Mouse (Mus musculus) gastrocnemius, adult 2 months (tissue): ENCODE data around the gene Akain1. TPM values are rescaled to one million over a fixed set of nuclear protein-coding genes. Genes with fewer than 3 reads are reported as not detected.
A peak's percentile ranks its signal among the peaks of the same experiment; 100 is the strongest.

Experiments
- DNase-seq: peaks from one replicate; pipeline ENCODE4 v3.0.0; 2022
- H3K27ac ChIP-seq: fragments of 200-600 bp; 2 replicates; pipeline ENCODE4 v1.8.1; 2022; ENCODE audit warnings: mild to moderate bottlenecking
- H3K4me3 ChIP-seq: fragments of 200-600 bp; 2 replicates; pipeline ENCODE4 v1.8.1; 2022; ENCODE audit warnings: mild to moderate bottlenecking, moderate library complexity
- CTCF ChIP-seq: fragments of 200-600 bp; IDR thresholded peaks from 2 replicates; pipeline ENCODE4 v1.8.1; 2022; ENCODE audit warnings: antibody characterized with exemption, mild to moderate bottlenecking, moderate library complexity
- intact Hi-C: fragments of 180-260 bp; cut with DNase I; formaldehyde crosslinking; loops from one replicate; pipeline ENCODE4 v1.15.1; 2025
- total RNA-seq, 2 experiments: library from RNA; stranded (reverse); gene quantifications; 2 replicates each; pipeline ENCODE4 v1.2.3; 2021

Akain1 gene
- total RNA-seq, 2 experiments from 2014 or later: not detected

DNA sequence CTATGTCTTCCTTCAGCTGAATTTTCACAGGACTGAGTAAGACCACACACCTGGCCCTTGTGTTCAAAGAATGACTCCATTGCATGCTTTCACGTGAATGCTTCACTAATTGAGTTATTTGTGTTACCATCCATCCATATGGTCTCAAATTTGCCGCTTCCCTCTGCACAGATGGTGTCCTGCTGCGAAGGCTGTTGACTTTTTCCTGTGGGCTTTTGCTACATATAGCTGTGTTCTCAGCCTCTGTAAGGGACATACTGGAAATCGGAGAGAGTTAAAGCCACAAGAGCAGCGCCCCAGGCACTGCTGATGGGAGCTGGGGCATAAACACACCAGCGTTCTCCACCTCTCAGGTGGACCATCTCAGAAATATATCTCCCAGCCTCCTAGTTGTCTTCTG lies 53.2 kb downstream of the Akain1 start:
- Histone ChIP-seq H3K4me3 (no peak overlapping the region), H3K27ac (no peak overlapping the region)
- intact Hi-C loops: no loop called here
- no peak for DNase-seq
- TF ChIP-seq CTCF: no peak

DNA sequence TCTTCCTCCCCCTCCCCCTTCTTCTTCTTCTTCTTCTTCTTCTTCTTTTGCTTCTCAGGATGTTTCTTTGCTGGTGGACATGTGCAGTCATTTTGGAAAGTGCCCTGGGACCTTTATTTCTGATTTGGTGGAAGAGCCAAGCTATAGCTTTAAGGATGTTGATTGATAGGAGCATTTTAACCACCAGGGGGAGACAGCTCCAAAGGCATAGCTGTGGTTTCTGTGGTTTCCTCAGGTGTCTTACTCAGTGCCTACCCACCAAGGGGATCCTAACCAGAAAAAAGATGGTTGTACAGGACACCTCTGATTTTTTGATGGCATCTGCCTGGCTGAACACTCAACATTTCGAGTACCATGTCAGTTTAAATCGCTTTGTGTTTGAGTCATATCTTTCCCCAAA lies 56.4 kb downstream of the Akain1 start:
- intact Hi-C loops: no loop called here
- Histone ChIP-seq H3K27ac (no peak overlapping the region), H3K4me3 (no peak overlapping the region)
- no peak for DNase-seq
- TF ChIP-seq CTCF: 0 out of 2 replicates have a peak, but pooled peaks have one; percentile 1

DNA sequence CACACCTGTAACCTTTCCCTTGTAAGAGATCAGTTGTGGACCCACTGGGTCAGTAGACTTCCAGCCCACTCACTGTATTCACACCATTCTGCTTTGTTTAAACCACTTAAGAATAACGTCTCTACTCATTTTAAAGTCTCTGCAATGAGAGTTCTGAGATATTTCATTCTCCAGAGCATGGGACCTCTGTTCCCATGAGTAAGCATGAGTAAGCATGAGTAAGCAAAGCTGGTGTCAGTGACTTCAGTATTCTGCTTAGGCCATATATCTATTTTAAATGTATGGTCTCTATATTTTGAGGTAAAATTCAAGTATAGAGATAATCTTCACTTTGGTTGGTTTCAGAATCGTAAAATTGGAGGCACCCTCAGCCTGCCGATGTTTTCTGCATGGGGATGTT lies 57.0 kb downstream of the Akain1 start:
- Histone ChIP-seq H3K27ac (no peak overlapping the region), H3K4me3 (no peak overlapping the region)
- no peak for DNase-seq
- intact Hi-C loops: no loop called here
- TF ChIP-seq CTCF: no peak

DNA sequence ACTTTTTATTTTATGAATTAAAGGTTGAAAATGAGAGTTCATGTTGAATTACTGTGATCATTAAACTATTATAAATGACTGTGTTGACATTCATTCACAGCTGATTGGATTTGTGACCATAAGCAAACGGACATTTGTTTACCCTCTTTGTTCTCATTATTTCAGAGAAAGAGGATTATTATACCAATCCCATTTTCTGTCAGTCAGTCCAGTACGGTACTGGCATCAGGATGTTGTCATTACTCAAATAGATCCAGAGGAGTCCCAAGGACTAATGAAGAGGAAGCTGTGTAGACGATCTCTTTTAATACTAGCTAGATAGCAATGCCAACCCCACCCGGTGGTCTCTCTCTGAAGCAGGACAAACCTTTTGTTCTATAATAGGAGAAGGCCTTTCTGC lies 58.2 kb downstream of the Akain1 start:
- no peak for TF ChIP-seq CTCF
- H3K4me3 ChIP-seq: no peak overlapping the region
- intact Hi-C loops: no loop called here

DNA sequence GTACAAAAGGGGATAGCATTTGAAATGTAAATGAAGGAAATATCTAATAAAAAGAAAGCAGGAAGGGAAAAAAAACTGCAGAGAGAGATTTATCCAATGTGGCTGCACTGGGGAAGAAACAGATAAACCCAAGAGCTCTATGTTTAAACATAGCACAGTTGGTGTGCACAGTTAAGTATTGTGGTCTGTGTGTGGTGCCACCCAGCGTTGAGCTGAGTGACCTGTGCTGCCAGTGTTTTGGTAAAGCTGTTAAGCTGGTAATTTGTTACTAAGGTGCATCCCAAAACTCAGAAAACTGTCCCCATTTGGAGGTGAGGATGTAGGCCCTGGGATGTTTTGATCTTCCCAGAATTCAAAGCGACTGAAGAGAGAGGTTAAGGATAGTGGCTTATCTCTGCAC lies 59.8 kb downstream of the Akain1 start:
- intact Hi-C loops: no loop called here
- Histone ChIP-seq H3K4me3 (no peak overlapping the region), H3K27ac (no peak overlapping the region)
- no peak for DNase-seq
- no peak for TF ChIP-seq CTCF

More for the DNA sequence above, 58.2 kb downstream of the Akain1 start:
- DNase-seq: no peak
- H3K27ac ChIP-seq: no peak overlapping the region

DNA sequence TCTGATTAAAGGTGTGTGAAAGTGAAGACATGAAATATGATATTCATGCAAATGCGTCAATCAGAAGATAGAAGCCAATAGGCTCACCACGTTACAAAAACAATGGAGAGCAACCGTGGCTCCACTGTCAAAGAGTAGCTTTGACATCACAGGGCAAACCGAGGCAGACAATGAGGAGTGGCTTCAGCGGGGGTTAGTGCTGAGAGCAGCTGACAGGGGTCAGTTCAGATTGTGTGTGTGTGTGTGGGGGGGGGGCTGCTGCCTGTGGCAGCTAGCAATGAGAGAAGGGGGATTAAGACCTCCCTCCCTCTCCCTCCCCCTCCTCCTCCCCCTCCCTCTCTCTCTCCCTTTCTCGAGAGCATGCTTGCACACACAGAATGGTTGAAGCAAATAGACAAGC lies 60.3 kb downstream of the Akain1 start:
- no peak overlapping the region for H3K4me3 ChIP-seq
- intact Hi-C loops: no loop called here
- no peak for DNase-seq
- no peak overlapping the region for H3K27ac ChIP-seq
- TF ChIP-seq CTCF: no peak

DNA sequence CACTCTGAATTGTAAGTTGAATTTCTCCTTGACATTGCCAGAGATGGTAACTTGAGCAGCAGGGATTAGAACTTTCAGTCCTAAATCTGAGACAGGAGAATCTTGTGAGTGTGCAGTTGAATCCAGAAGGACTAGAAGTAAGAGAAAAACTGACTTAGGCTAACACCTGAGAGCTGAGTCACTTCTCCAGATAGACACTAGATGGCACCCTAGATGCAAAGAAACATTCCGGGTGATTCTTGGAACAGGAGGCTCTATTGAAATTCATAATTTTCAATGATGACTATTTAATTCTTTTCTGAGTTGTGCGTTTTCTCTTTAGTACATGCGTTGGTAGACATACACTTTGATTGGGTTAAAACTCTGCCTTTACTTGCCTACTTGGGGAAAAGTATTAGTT lies 66.9 kb downstream of the Akain1 start:
- intact Hi-C loops: no loop called here
- DNase-seq: no peak
- Histone ChIP-seq H3K27ac (no peak overlapping the region), H3K4me3 (no peak overlapping the region)
- TF ChIP-seq CTCF: peak; percentile 58

DNA sequence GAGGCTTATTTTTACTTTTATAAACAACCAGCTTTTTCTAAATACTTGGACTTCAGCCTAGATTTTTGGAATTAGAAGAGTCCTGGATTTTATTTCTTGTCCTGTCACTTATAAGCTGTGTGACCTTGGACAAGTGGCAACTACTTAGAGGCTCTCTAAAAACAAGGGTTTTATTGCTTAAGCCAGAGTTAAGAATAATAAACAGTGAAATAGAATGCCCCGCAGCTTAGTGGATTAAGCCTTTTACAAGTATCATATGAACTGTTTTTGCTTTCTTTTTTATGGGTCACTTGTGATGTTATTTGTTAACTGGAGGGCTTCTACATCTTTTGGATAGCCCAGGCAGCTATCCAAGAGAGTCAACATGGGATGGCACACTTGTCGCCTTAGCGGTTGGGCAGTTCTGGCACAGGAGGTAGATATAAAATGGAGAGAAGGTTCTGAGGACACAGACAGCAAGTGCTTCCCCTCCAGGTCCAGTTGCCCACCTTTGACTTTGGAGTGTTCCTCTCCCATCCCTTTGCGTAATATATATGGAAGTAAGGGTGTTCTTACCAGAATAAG lies 77.3 kb downstream of the Akain1 start:
- no peak for TF ChIP-seq CTCF

DNA sequence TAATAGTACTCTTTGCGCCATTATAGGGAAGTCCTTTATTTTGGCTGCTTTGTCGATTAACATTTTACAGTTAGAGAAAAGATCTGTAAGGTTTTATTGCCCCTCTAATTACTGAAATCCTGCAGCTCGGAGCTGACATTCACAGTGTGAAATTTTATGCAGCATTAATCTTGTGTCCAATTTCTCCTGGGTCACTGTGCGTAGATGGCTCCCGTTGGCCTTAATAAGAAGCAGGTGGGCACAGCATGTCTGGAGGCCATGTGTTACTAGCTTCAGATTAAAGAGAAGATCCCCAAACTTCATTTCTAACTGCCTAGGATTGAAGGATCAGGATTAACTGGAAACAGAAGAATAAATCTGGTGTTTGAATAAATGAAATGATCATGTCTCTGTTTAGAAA lies 92.3 kb downstream of the Akain1 start:
- no peak overlapping the region for H3K4me3 ChIP-seq
- intact Hi-C loops: no loop called here
- TF ChIP-seq CTCF: no peak
- H3K27ac ChIP-seq: no peak overlapping the region
- DNase-seq: no peak

More for the DNA sequence above, 77.3 kb downstream of the Akain1 start:
- intact Hi-C loops: no loop called here
- no peak overlapping the region for H3K4me3 ChIP-seq
- no peak for DNase-seq
- H3K27ac ChIP-seq: no peak overlapping the region

Other genes with a start within 250 kb of the Akain1 start
- gene Zbtb14, start 56.3 kb upstream of the Akain1 start, total RNA-seq: 1 to 10 TPM; 8.3 to 9.1 TPM